Mouse (Mus musculus) small intestine, adult 2 months (tissue): Measurements from ENCODE around the gene Bicral.

Experiments
- CTCF ChIP-seq: fragments of 200-500 bp; IDR thresholded peaks from 2 replicates; pipeline ENCODE4 v1.5.1; 2012; ENCODE audit warnings: low read depth, mild to moderate bottlenecking, control low read depth, inconsistent platforms, low read length, moderate library complexity, mixed read lengths; ENCODE audit not compliant: insufficient replicate concordance, insufficient read length; ENCODE audit errors: extremely low read depth
- POLR2A ChIP-seq: fragments of 200-500 bp; IDR thresholded peaks from 2 replicates; pipeline ENCODE4 v1.6.1; 2012; ENCODE audit warnings: low read depth, mild to moderate bottlenecking, control low read depth, inconsistent platforms, low read length, moderate library complexity

DNA sequence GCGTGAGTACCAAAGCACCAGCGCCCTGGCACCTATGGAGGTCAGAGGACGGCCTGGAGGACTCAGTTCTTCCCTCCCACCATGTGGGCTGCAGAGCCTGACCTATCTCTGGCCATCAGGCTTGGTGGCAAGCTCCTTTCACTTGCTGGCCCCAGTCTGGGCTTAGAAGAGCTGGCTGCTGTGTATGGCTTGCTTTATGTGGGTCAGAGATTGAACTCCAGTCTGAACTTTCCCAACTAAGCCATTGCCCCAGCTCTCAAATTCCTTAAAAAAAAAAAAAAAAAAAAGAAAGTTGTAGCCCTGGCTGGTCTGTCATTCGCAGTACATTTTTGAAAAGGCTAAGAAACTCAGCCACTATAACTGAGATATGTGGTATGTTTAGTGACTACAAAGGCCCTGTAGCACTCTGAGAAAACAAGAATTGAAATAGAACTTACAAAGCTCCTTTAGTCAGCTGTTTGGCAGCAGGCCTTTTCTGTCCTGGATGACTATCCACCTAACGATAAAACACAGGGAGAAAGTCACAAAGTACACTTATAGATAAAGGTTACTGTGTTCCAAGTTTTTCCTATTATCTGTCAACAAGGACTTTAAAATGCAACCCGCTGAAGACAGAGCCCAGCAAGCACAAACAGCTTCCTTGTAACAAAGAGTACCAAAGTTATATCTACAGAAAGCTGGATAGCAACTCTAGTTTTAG, 49.0 kb downstream of the Bicral start:
- TF ChIP-seq CTCF (no peak), POLR2A (no peak)
